Mouse (Mus musculus): ENCODE measurements around the gene Olfr1095. TPM values are rescaled to one million over a fixed set of nuclear protein-coding genes. Genes with fewer than 3 reads are reported as not detected.

Olfr1095 gene
- polyA plus RNA-seq (2015; fragmentation: Illumina TruSeq; extraction: RNeasy Lipid Tissue Mini Kit (QIAGEN cat#74804); ENCODE audit: low read depth, low replicate concordance), result not detected

GRCm38 (mm10) chr2:86851596-86851995 lies at the start of gene Olfr1095:
TSS of gene Olfr1095 (minus strand) at chr2:86851696.

DNA sequence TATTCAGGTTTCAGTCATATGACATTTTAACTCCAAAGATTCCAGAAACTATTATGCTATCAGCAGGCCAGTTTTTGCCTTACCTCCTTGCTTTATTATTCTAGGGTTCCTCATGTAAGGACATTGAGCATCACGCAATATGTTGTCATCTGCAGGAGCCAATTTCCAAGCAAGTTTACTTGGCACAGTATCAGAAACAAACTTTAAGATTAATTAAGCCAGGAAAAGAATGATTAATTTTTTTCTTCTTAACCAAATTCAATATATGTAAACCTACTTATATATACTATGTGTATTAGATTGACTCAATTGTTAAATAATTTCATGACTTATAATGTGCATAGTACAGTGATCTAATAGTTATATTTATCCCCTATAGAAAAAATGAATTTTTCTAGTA lies 40.6 kb upstream of the Olfr1095 start, which contains the start of gene Olfr1097:
Gene Olfr1097, minus strand, starts transcription at position 101 of the 400 bp plus-strand sequence.

DNA sequence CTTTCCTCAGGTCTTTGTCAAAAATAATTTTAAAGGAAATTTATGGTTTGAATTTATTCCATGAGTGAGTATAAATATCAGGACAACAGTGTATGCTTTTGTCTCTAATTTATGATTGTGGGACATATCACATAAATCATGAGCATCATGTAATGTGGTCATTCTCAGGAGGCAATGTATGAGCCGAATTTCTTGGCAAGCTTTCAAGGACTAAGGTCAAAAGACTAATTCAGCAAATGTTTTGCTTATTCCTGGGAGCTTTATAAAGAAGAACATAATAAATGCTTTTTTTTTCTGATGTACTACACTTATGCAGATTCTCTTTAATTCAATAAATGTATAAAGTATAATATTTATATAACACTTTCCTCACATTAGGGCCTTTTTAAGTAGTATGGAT lies 23.2 kb upstream of the Olfr1095 start, which contains the start of gene Gm13723:
Gene Gm13723, minus strand, starts transcription at position 101 of the 400 bp plus-strand sequence.

GRCm38 (mm10) chr2:86824363-86824762 lies 27.1 kb downstream of the Olfr1095 start, which contains the start of gene Olfr1094:
TSS of gene Olfr1094 (plus strand) at chr2:86824663.

DNA sequence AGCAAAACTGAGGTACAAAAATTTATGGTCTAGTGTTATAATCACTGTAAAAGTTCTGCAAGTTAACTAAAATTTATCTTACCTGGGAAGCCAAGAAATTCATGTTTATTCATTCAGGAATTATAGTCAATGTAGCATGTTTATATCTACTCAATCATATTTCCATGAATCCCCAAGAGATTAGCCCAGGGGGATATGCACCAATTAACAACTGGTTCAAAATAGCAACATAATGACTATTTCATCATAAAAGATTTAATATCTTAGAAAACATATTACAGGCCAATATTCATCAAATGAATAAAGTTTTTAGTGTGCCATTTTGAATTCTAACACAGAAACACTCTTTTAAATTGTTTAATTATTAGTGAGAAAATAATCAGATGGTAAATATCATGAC lies 41.6 kb downstream of the Olfr1095 start, which contains the start of gene Olfr141:
Gene Olfr141, minus strand, starts transcription at position 101 of the 400 bp plus-strand sequence.

Other genes with a start within 250 kb of the Olfr1095 start
- gene Olfr1084, start 212.0 kb downstream of the Olfr1095 start, polyA plus RNA-seq (2015; fragmentation: Illumina TruSeq; extraction: RNeasy Lipid Tissue Mini Kit (QIAGEN cat#74804); ENCODE audit: low read depth, low replicate concordance), result not detected
- not detected for gene Olfr1085, start 189.7 kb downstream of the Olfr1095 start, polyA plus RNA-seq (2015; fragmentation: Illumina TruSeq; extraction: RNeasy Lipid Tissue Mini Kit (QIAGEN cat#74804); ENCODE audit: low read depth, low replicate concordance)
- not detected for gene Olfr1086, start 171.6 kb downstream of the Olfr1095 start, polyA plus RNA-seq (2015; fragmentation: Illumina TruSeq; extraction: RNeasy Lipid Tissue Mini Kit (QIAGEN cat#74804); ENCODE audit: low read depth, low replicate concordance)
- not detected for gene Olfr1087, start 153.3 kb downstream of the Olfr1095 start, polyA plus RNA-seq (2015; fragmentation: Illumina TruSeq; extraction: RNeasy Lipid Tissue Mini Kit (QIAGEN cat#74804); ENCODE audit: low read depth, low replicate concordance)
- not detected for gene Olfr1089, start 118.0 kb downstream of the Olfr1095 start, polyA plus RNA-seq (2015; fragmentation: Illumina TruSeq; extraction: RNeasy Lipid Tissue Mini Kit (QIAGEN cat#74804); ENCODE audit: low read depth, low replicate concordance)
- not detected for gene Olfr1090, start 92.7 kb downstream of the Olfr1095 start, polyA plus RNA-seq (2015; fragmentation: Illumina TruSeq; extraction: RNeasy Lipid Tissue Mini Kit (QIAGEN cat#74804); ENCODE audit: low read depth, low replicate concordance)
- gene Olfr1093, start 69.2 kb downstream of the Olfr1095 start, polyA plus RNA-seq (2015; fragmentation: Illumina TruSeq; extraction: RNeasy Lipid Tissue Mini Kit (QIAGEN cat#74804); ENCODE audit: low read depth, low replicate concordance), result not detected
- gene Olfr141, start 41.7 kb downstream of the Olfr1095 start, polyA plus RNA-seq (2015; fragmentation: Illumina TruSeq; extraction: RNeasy Lipid Tissue Mini Kit (QIAGEN cat#74804); ENCODE audit: low read depth, low replicate concordance), result not detected
- gene Olfr1094, start 27.0 kb downstream of the Olfr1095 start, polyA plus RNA-seq (2015; fragmentation: Illumina TruSeq; extraction: RNeasy Lipid Tissue Mini Kit (QIAGEN cat#74804); ENCODE audit: low read depth, low replicate concordance), result not detected
- not detected for gene Gm13723, start 23.1 kb upstream of the Olfr1095 start, polyA plus RNA-seq (2015; fragmentation: Illumina TruSeq; extraction: RNeasy Lipid Tissue Mini Kit (QIAGEN cat#74804); ENCODE audit: low read depth, low replicate concordance)
- not detected for gene Olfr1097, start 40.5 kb upstream of the Olfr1095 start, polyA plus RNA-seq (2015; fragmentation: Illumina TruSeq; extraction: RNeasy Lipid Tissue Mini Kit (QIAGEN cat#74804); ENCODE audit: low read depth, low replicate concordance)
- not detected for gene Olfr1098, start 72.8 kb upstream of the Olfr1095 start, polyA plus RNA-seq (2015; fragmentation: Illumina TruSeq; extraction: RNeasy Lipid Tissue Mini Kit (QIAGEN cat#74804); ENCODE audit: low read depth, low replicate concordance)
- not detected for gene Olfr1099, start 109.0 kb upstream of the Olfr1095 start, polyA plus RNA-seq (2015; fragmentation: Illumina TruSeq; extraction: RNeasy Lipid Tissue Mini Kit (QIAGEN cat#74804); ENCODE audit: low read depth, low replicate concordance)
- gene Olfr1100, start 128.3 kb upstream of the Olfr1095 start, polyA plus RNA-seq (2015; fragmentation: Illumina TruSeq; extraction: RNeasy Lipid Tissue Mini Kit (QIAGEN cat#74804); ENCODE audit: low read depth, low replicate concordance), result not detected
- not detected for gene Olfr1101, start 139.5 kb upstream of the Olfr1095 start, polyA plus RNA-seq (2015; fragmentation: Illumina TruSeq; extraction: RNeasy Lipid Tissue Mini Kit (QIAGEN cat#74804); ENCODE audit: low read depth, low replicate concordance)
- not detected for gene Olfr1102, start 146.7 kb upstream of the Olfr1095 start, polyA plus RNA-seq (2015; fragmentation: Illumina TruSeq; extraction: RNeasy Lipid Tissue Mini Kit (QIAGEN cat#74804); ENCODE audit: low read depth, low replicate concordance)
- gene Olfr1104, start 175.4 kb upstream of the Olfr1095 start, polyA plus RNA-seq (2015; fragmentation: Illumina TruSeq; extraction: RNeasy Lipid Tissue Mini Kit (QIAGEN cat#74804); ENCODE audit: low read depth, low replicate concordance), result not detected
- gene Olfr1105, start 184.8 kb upstream of the Olfr1095 start, polyA plus RNA-seq (2015; fragmentation: Illumina TruSeq; extraction: RNeasy Lipid Tissue Mini Kit (QIAGEN cat#74804); ENCODE audit: low read depth, low replicate concordance), result not detected
- gene Olfr1106, start 200.6 kb upstream of the Olfr1095 start, polyA plus RNA-seq (2015; fragmentation: Illumina TruSeq; extraction: RNeasy Lipid Tissue Mini Kit (QIAGEN cat#74804); ENCODE audit: low read depth, low replicate concordance), result not detected
- not detected for gene Olfr1107, start 224.1 kb upstream of the Olfr1095 start, polyA plus RNA-seq (2015; fragmentation: Illumina TruSeq; extraction: RNeasy Lipid Tissue Mini Kit (QIAGEN cat#74804); ENCODE audit: low read depth, low replicate concordance)
- not detected for gene Olfr1109, start 244.3 kb upstream of the Olfr1095 start, polyA plus RNA-seq (2015; fragmentation: Illumina TruSeq; extraction: RNeasy Lipid Tissue Mini Kit (QIAGEN cat#74804); ENCODE audit: low read depth, low replicate concordance)

All from brain, adult 10 weeks (tissue).